Mouse (Mus musculus): ENCODE data around the gene Pnma1. TPM values are rescaled to one million over a fixed set of nuclear protein-coding genes. Genes with fewer than 3 reads are reported as not detected.
A peak's percentile ranks its signal among the peaks of the same experiment; 100 is the strongest.

Pnma1 gene
- polyA plus RNA-seq, 1 experiment from 2014 or later, result 3.6 TPM

- DNase-seq (ENCODE audit: low spot score), result peak; percentile 62
- Histone ChIP-seq H3K9me3 (no peaks in the 10 kb centered on the region), H3K27me3 (ENCODE audit: insufficient read depth, poor library complexity, severe bottlenecking) (no peaks in the 10 kb centered on the region; the same call in 1 of the 2 replicates), H3K4me3 (no peak overlapping the region), H3K4me1 (replicated peaks) (peaks cover 28% of the 10 kb centered on the region), H3K36me3 (peaks cover 38% of the 10 kb centered on the region), H3K27ac (peak overlapping the region; percentile 73)
- 46% methylated on average over 14 of the region's 14 CpGs for WGBS
These were observed 5.8 kb downstream of the Pnma1 start for GRCm38 (mm10) chr12:84142281-84143050.

GRCm38 (mm10) chr12:84141271-84141670 lies 7.0 kb downstream of the Pnma1 start:
- peaks cover 39% of the 10 kb centered on the region for H3K36me3 ChIP-seq
- H3K4me3 ChIP-seq, result no peak overlapping the region
- H3K27me3 ChIP-seq (ENCODE audit: insufficient read depth, poor library complexity, severe bottlenecking), result no peaks in the 10 kb centered on the region
- H3K4me1 ChIP-seq (replicated peaks), result peaks cover 17% of the 10 kb centered on the region
- peak overlapping the region; percentile 66; the same call in 1 of the 2 replicates for H3K27ac ChIP-seq
- DNase-seq (ENCODE audit: low spot score), result no peak
- 89% methylated on average over 4 of the region's 4 CpGs for WGBS
- no peaks in the 10 kb centered on the region for H3K9me3 ChIP-seq

GRCm38 (mm10) chr12:84140135-84140534 lies 8.2 kb downstream of the Pnma1 start:
- Histone ChIP-seq H3K27ac (no peak overlapping the region), H3K4me1 (replicated peaks) (peaks cover 17% of the 10 kb centered on the region), H3K4me3 (no peak overlapping the region), H3K36me3 (peaks cover 48% of the 10 kb centered on the region), H3K27me3 (ENCODE audit: insufficient read depth, poor library complexity, severe bottlenecking) (no peaks in the 10 kb centered on the region), H3K9me3 (no peaks in the 10 kb centered on the region)
- no peak for DNase-seq (ENCODE audit: low spot score)
- 76% methylated on average over 4 of the region's 4 CpGs for WGBS

DNA sequence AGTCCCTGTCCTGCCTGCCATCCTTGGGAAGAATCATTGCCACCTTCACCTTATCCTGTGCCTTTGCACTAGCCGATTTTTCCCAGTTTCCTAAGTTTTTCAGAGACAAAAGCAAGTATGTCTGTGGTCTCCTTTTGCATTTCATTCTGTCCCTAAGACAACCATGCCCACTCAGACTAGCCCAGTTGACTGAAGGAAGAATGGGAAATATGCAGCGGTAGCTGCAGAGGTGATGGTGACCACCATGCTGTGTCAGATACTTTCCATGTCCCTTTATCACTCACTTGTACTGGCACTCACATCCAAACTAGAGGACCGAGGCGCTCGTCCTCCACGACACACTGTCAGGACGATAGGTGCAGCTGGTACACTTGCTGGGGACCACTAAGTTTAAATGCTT lies 11.2 kb downstream of the Pnma1 start:
- no peaks in the 10 kb centered on the region for H3K9me3 ChIP-seq
- no peaks in the 10 kb centered on the region for H3K27me3 ChIP-seq (ENCODE audit: insufficient read depth, poor library complexity, severe bottlenecking)
- WGBS, result 89% methylated on average over 7 of the region's 7 CpGs
- peaks cover 9% of the 10 kb centered on the region for H3K4me1 ChIP-seq (replicated peaks)
- no peak overlapping the region for H3K4me3 ChIP-seq
- no peak overlapping the region for H3K27ac ChIP-seq
- DNase-seq (ENCODE audit: low spot score), result no peak
- peaks cover 42% of the 10 kb centered on the region for H3K36me3 ChIP-seq

DNA sequence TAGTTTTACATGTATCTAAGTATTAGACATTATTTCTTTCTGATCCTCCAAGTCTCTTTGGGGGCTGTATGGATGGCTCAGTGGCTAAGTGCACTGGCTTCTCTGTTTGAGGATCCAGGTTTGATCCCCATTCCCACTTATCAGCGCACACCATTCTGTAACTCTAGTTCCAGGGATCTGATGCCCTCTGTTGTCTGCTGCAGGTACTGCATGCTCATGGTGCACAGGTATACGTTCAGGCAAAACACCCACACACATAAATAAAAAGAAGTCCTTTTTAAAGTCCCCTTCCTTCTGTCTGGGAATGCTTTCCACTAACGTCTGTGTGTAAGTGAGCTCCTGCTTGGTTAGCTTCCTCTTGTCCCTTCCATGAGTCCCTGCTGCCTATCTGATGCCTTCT lies 16.0 kb downstream of the Pnma1 start:
- no peaks in the 10 kb centered on the region for H3K9me3 ChIP-seq
- no peak overlapping the region for H3K27ac ChIP-seq
- no peak for DNase-seq (ENCODE audit: low spot score)
- H3K27me3 ChIP-seq (ENCODE audit: insufficient read depth, poor library complexity, severe bottlenecking), result no peaks in the 10 kb centered on the region
- H3K4me3 ChIP-seq, result no peak overlapping the region
- H3K36me3 ChIP-seq, result peaks cover 60% of the 10 kb centered on the region
- no peaks in the 10 kb centered on the region for H3K4me1 ChIP-seq (replicated peaks)
- WGBS, result 62% methylated on average over 3 of the region's 3 CpGs

GRCm38 (mm10) chr12:84129931-84130330 lies 18.4 kb downstream of the Pnma1 start:
- Histone ChIP-seq H3K4me3 (no peak overlapping the region), H3K9me3 (no peaks in the 10 kb centered on the region), H3K4me1 (replicated peaks) (no peaks in the 10 kb centered on the region), H3K36me3 (peaks cover 49% of the 10 kb centered on the region), H3K27me3 (ENCODE audit: insufficient read depth, poor library complexity, severe bottlenecking) (no peaks in the 10 kb centered on the region), H3K27ac (no peak overlapping the region)
- DNase-seq (ENCODE audit: low spot score), result no peak
- 94% methylated on average over 8 of the region's 8 CpGs for WGBS

DNA sequence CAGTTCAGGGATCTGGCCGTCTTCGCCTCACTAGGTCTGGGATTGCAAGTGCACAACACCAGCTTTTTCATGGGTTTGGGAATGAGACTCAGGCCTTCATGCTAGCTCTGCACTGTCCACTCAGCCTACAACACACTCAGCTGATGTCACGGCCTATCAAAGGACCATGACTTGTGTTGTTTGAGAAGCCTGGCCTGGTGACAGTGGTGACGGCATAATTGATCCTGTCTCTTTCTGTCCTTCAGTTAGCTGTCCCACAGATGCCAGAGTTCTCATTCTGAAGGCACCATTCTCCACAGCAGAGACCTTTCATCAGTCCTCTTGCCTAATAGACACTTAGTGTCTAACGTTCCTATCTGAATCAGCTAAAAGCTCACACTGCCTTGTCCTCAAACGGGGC lies 19.7 kb downstream of the Pnma1 start:
- no peaks in the 10 kb centered on the region for H3K4me1 ChIP-seq (replicated peaks)
- H3K27ac ChIP-seq, result no peak overlapping the region
- no peaks in the 10 kb centered on the region for H3K27me3 ChIP-seq (ENCODE audit: insufficient read depth, poor library complexity, severe bottlenecking)
- H3K9me3 ChIP-seq, result no peaks in the 10 kb centered on the region
- WGBS, result 87% methylated on average over 6 of the region's 6 CpGs
- H3K36me3 ChIP-seq, result peaks cover 53% of the 10 kb centered on the region
- no peak for DNase-seq (ENCODE audit: low spot score)
- H3K4me3 ChIP-seq, result no peak overlapping the region

- Histone ChIP-seq H3K36me3 (peaks cover 48% of the 10 kb centered on the region), H3K27me3 (ENCODE audit: insufficient read depth, poor library complexity, severe bottlenecking) (no peaks in the 10 kb centered on the region), H3K4me3 (no peak overlapping the region), H3K27ac (no peak overlapping the region), H3K9me3 (no peaks in the 10 kb centered on the region), H3K4me1 (replicated peaks) (no peaks in the 10 kb centered on the region)
- 86% methylated on average over 2 of the region's 2 CpGs for WGBS
- no peak for DNase-seq (ENCODE audit: low spot score)
These were observed 21.4 kb downstream of the Pnma1 start for GRCm38 (mm10) chr12:84126899-84127298.

- Histone ChIP-seq H3K4me3 (no peak overlapping the region), H3K4me1 (replicated peaks) (no peaks in the 10 kb centered on the region), H3K27ac (no peak overlapping the region), H3K36me3 (peaks cover 42% of the 10 kb centered on the region), H3K27me3 (ENCODE audit: insufficient read depth, poor library complexity, severe bottlenecking) (no peaks in the 10 kb centered on the region), H3K9me3 (no peaks in the 10 kb centered on the region)
- DNase-seq (ENCODE audit: low spot score), result no peak
- WGBS, result 84% methylated on average over 12 of the region's 12 CpGs
These were observed 22.4 kb downstream of the Pnma1 start for GRCm38 (mm10) chr12:84125892-84126291.

DNA sequence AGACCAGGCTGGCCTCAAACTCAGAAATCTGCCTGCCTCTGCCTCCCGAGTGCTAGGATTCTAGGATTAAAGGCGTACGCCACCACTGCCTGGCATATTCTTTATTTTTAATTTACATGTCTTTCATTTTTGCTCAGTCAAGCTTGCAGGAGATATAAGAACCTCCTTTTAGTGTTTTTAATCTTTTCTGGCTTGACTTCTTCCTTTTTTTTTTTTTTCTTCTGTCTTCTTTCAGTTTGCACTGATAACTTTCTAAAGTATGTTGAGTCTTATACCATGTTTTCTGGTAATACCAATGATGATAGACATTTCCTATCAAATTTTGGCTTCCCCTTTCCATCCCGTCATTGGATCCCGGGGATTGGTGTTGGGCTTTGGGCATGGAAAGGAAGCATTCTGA lies 28.7 kb downstream of the Pnma1 start:
- H3K27me3 ChIP-seq (ENCODE audit: insufficient read depth, poor library complexity, severe bottlenecking), result no peaks in the 10 kb centered on the region
- H3K36me3 ChIP-seq, result 0 out of 2 replicates have a peak, but pooled peaks cover 1% of the 10 kb centered on the region
- 96% methylated on average over 5 of the region's 5 CpGs for WGBS
- H3K4me3 ChIP-seq, result no peak overlapping the region
- H3K4me1 ChIP-seq (replicated peaks), result peaks cover 8% of the 10 kb centered on the region
- DNase-seq (ENCODE audit: low spot score), result no peak
- no peak overlapping the region for H3K27ac ChIP-seq
- H3K9me3 ChIP-seq, result no peaks in the 10 kb centered on the region

GRCm38 (mm10) chr12:84114153-84114994 lies 33.9 kb downstream of the Pnma1 start, which contains the start of gene Dnal1:
Dnal1 (plus strand) TSS chr12:84114366.
- WGBS, result 3% methylated on average over 30 of the region's 35 CpGs
- peaks cover 10% of the 10 kb centered on the region for H3K4me1 ChIP-seq (replicated peaks)
- no peaks in the 10 kb centered on the region for H3K36me3 ChIP-seq
- H3K9me3 ChIP-seq, result no peaks in the 10 kb centered on the region
- peak within 1 kb of the TSS; percentile 91 for H3K27ac ChIP-seq
- peak within 1 kb of the TSS; percentile 91 for H3K4me3 ChIP-seq
- peak; percentile 97 for DNase-seq (ENCODE audit: low spot score)
- H3K27me3 ChIP-seq (ENCODE audit: insufficient read depth, poor library complexity, severe bottlenecking), result no peaks in the 10 kb centered on the region

GRCm38 (mm10) chr12:84113676-84114075 lies 34.6 kb downstream of the Pnma1 start:
- H3K4me3 ChIP-seq, result peak overlapping the region; percentile 91
- no peaks in the 10 kb centered on the region for H3K27me3 ChIP-seq (ENCODE audit: insufficient read depth, poor library complexity, severe bottlenecking)
- peaks cover 10% of the 10 kb centered on the region for H3K4me1 ChIP-seq (replicated peaks)
- H3K9me3 ChIP-seq, result no peaks in the 10 kb centered on the region
- WGBS, result 53% methylated on average over 6 of the region's 6 CpGs
- no peak for DNase-seq (ENCODE audit: low spot score)
- peak overlapping the region; percentile 91 for H3K27ac ChIP-seq
- H3K36me3 ChIP-seq, result no peaks in the 10 kb centered on the region

DNA sequence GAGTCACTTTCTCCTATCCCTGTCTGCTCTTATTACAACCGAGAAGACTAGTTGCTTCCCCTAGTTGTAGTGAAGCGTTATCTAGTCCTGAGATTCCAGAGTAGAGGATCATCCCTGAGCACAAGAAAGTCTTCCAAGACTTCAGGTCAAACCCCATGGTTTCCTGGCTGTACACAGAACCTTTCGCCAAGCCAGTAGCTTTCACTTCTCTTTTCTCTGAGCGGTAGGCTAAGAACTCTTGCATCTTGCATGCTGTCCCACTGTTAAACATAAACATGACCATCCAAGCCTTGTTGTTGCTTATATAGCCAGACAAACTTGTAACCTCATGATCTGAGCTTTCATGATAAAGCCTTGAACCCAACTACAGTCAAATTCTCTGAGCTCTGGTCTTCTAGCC lies 37.5 kb downstream of the Pnma1 start:
- no peaks in the 10 kb centered on the region for H3K9me3 ChIP-seq
- WGBS, result 91% methylated on average over 4 of the region's 4 CpGs

More for the DNA sequence above, 37.5 kb downstream of the Pnma1 start:
- Histone ChIP-seq H3K4me1 (replicated peaks) (peaks cover 10% of the 10 kb centered on the region), H3K27me3 (ENCODE audit: insufficient read depth, poor library complexity, severe bottlenecking) (no peaks in the 10 kb centered on the region), H3K4me3 (no peak overlapping the region), H3K36me3 (no peaks in the 10 kb centered on the region), H3K27ac (no peak overlapping the region)
- DNase-seq (ENCODE audit: low spot score), result no peak

Data from hindbrain, embryonic 10.5 days (tissue).